In genomic region chr4:148742549-148743413, GRCm38 (mm10) we compare ENCODE assay signal across 8 mouse cellular contexts.
DNase-seq lines count a peak whose midpoint lies in the region; ATAC-seq lines count a peak whose summit lies in the region.

No protein-coding gene starts in this region.

- H3K9me3 ChIP-seq in intestine, embryonic 15.5 days = no peaks in the 10 kb centered on the region

- WGBS in intestine, embryonic 15.5 days = 3% methylated on average over 63 of the region's 65 CpGs

- H3K27ac ChIP-seq in intestine, embryonic 15.5 days = no peak overlapping the region

- DNase-seq in adipocyte (ENCODE audit: low spot score) = peak; percentile 39
- DNase-seq in embryo, embryonic 10 days (ENCODE audit: low spot score) = peak; percentile 68
- peak; percentile 45 for DNase-seq in gastrocnemius, postnatal 25 days
- peak; percentile 72 to 80 for DNase-seq in left cerebral cortex, postnatal 14 days (ENCODE audit: low spot score in 2 of 2)
- DNase-seq in right cerebral cortex, postnatal 14 days = peak; percentile 76
- DNase-seq in urinary bladder, postnatal 36 days (ENCODE audit: low spot score in 2 of 2) = peak; percentile 61 to 70

- no peaks in the 10 kb centered on the region for H3K36me3 ChIP-seq in intestine, embryonic 15.5 days

- peak; percentile 81 for ATAC-seq in intestine, embryonic 15.5 days
- ATAC-seq in megakaryocyte progenitor cell, adult 5-6 weeks (replicated peaks; ENCODE audit: poor library complexity) = peak; percentile 88

- H3K9ac ChIP-seq in intestine, embryonic 15.5 days = peak overlapping the region; percentile 61

- H3K27me3 ChIP-seq in intestine, embryonic 15.5 days (replicated peaks) = peaks cover 4% of the 10 kb centered on the region

- H3K4me3 ChIP-seq in intestine, embryonic 15.5 days (replicated peaks) = peak overlapping the region; percentile 50

- H3K4me1 ChIP-seq in intestine, embryonic 15.5 days (replicated peaks) = peaks cover 12% of the 10 kb centered on the region; the same call in 1 of the 2 replicates

- intact Hi-C loops in left cerebral cortex, postnatal 14 days (cut with DNase I) = loop anchor here (5.0 kb wide), 1 partner anchor 320 kb away; no protein-coding TSS in a partner anchor

- peak overlapping the region; percentile 98 for H3K4me2 ChIP-seq in intestine, embryonic 15.5 days (replicated peaks)
